Mouse (Mus musculus) G1E-ER4 (cell line): ENCODE data around the gene Iah1. TPM values are rescaled to one million over a fixed set of nuclear protein-coding genes. Genes with fewer than 3 reads are reported as not detected.

Experiments
- GATA1 ChIP-seq: IDR thresholded peaks from one replicate; pipeline ENCODE4 v1.8.0; 2012; ENCODE audit warnings: low read length, inconsistent platforms
- polyA plus RNA-seq: library from polyadenylated mRNA; stranded (reverse); fragments of >175 nt; gene quantifications from 2 replicates; pipeline ENCODE4 v1.2.3, GENCODE M21; 2012

Iah1 gene
- polyA plus RNA-seq, 1 experiment = 107 TPM

DNA sequence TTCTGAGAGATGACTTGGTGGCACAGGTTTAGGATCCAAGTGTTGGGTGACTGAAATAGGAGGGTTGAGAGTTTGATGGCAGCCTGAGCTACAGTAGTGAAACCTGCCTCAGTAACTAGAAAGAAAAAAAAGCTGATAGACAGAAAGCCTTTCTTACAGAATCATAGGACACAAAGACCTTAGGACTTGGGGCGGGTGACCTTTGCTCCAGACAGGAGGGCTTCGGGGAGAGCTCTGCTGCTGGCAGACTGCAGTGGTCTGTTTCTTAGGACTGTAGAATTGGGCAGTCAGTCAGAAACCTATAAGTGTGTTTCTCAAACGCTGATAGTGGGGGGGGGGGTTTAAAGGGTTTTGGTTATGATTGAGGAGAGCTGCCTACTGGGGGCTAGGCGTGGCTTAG, 10.4 kb upstream of the Iah1 start:
- TF ChIP-seq GATA1 = no peak

DNA sequence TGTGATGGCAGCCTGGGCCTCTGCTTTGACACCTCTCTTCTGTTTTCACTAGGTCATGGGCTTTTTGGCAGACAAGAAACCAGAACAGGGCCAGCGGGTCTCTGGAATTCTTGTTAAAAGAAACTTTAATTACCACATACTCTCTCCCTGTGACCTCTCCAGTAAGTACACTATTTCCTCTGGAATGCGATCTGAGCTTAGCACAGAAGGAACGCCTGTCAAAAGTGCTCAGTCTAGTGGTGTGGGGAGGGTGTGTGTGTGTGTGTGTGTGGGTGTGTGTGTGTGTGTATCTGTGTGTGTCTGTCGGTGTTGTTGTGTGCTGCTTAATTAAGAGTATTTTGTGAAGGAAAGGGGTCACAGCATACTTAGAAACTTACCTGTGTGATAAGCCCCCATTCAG, 9.5 kb upstream of the Iah1 start:
- no peak for TF ChIP-seq GATA1

GRCm38 (mm10) chr12:21312201-21312600, 4.0 kb upstream of the Iah1 start:
- TF ChIP-seq GATA1 = no peak

DNA sequence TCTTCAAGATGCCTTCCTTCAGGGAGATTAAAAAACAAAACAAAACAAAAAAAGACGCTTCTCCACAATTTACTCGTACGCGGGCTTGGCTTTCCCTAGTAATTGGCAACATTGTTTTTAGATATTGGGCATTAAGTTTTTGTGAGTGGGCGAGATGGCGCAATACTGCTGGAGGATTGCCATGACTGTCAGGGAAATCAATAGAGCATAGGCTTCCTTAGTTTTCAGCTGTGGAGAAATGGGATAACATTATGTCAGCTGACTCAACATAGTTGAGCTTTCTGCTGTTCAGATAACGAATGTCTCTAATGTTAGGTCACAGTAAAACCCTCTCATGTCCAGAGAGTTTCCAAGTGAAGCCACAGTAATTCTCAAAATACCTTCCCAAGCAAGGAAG, 678 bp downstream of the Iah1 start:
- TF ChIP-seq GATA1 = no peak

GRCm38 (mm10) chr12:21318143-21318895, 2.1 kb downstream of the Iah1 start:
- no peak for TF ChIP-seq GATA1

DNA sequence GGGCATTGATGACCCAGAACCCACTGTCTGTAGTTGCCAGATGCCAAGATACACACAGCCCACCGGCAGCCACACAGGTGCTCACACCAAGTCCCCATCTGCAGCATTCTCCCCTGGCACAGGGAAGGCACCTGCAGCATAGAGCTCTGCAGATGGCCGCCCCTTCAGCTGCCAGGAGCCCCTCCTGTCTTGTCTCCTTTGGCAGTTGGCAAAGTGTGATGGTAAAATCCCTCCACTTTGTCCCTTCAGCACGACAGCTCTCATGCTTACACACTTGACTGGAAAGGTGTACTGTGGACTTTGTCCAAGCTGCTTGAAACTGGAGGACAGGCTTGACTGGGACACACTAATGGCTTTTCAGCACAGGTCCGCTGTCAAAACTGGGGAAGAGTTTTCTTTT, 4.1 kb downstream of the Iah1 start:
- no peak for TF ChIP-seq GATA1

GRCm38 (mm10) chr12:21321170-21321569, 5.0 kb downstream of the Iah1 start:
- TF ChIP-seq GATA1 = no peak

GRCm38 (mm10) chr12:21322296-21322695, 6.1 kb downstream of the Iah1 start:
- no peak for TF ChIP-seq GATA1

- no peak for TF ChIP-seq GATA1
Observed at GRCm38 (mm10) chr12:21322856-21323255, 6.7 kb downstream of the Iah1 start.

- no peak for TF ChIP-seq GATA1
Observed at GRCm38 (mm10) chr12:21324101-21324500, 7.9 kb downstream of the Iah1 start.

GRCm38 (mm10) chr12:21325266-21325665, 9.1 kb downstream of the Iah1 start:
- no peak for TF ChIP-seq GATA1

DNA sequence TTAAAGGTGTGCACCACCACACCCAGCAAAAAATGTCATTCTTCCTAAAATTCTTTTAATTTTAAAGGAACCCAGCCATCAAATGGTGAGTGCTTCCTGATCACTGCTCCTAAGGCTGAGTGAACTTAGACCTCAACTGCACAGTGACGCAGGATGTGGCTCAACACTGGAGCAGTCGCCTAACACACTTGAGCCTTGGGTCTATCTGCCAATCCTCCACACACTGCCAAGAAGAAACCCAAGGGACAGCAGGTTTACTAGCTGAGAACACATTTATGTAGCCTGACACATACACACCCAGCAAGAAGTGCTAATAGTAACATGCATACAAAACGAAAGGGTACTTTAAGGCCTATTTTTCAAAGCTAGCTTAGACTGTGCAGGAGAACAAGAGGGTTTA, 10.1 kb downstream of the Iah1 start:
- no peak for TF ChIP-seq GATA1

GRCm38 (mm10) chr12:21329661-21330400, 13.6 kb downstream of the Iah1 start:
- TF ChIP-seq GATA1 = no peak

- TF ChIP-seq GATA1 = no peak
Observed at GRCm38 (mm10) chr12:21330961-21331576, 14.9 kb downstream of the Iah1 start.

DNA sequence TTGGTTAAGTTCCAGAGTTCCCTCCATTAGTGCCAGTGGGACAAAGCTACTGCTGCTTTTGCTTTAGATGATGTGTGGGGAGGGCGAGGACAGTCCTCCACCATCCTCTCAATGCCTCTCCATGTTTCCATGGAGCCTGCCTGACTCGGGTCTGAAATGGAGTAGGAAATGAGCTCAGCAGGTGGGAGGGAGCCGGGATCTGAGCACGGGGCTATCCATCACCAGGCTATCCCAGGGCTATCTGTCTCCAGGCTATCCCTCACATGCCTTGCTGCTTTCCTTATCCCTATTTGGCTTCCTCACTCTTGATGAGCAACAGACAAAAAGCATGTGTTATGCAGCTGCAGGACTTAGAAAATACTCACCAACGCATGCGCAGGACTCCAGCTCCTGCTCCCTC, 15.5 kb downstream of the Iah1 start:
- TF ChIP-seq GATA1 = no peak

GRCm38 (mm10) chr12:21333021-21333420, 16.8 kb downstream of the Iah1 start:
- TF ChIP-seq GATA1 = no peak
